Mouse (Mus musculus): Measurements from ENCODE around the gene Gk5. TPM values are rescaled to one million over a fixed set of nuclear protein-coding genes. Genes with fewer than 3 reads are reported as not detected.

The Gk5 gene
- polyA plus RNA-seq, 1 experiment: 0.62 TPM

DNA sequence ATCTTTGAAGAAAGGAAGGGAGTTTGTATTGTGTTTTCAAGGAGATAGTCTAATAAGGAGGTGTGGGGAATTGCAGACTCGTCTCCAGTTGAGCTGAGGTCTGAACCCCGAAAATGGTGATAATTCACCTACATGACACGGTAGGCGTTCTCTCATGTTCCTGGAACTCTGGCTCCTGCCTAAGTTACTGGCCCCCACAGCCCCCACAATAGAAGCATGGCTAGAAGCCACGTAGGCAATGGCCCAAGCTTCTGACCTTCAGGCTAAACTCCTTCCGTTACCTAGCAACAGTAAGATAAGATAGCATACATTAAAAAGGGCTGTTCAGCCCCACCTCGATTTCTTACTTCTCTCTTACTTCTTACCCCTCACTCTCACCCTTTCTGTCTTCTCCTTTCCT, 67.5 kb downstream of the Gk5 start:
- H3K27ac ChIP-seq (ENCODE audit: control insufficient read depth, insufficient read depth, low read depth, low read length, poor library complexity): no peak overlapping the region
- no peak for TF ChIP-seq CTCF (IDR thresholded peaks at IDR 0.05; ENCODE audit: control insufficient read depth, insufficient read depth, low read length)
- TF ChIP-seq POLR2A (IDR thresholded peaks at IDR 0.05; ENCODE audit: borderline replicate concordance, control insufficient read depth, low read depth, low read length): no peak
- no peaks in the 10 kb centered on the region for H3K4me1 ChIP-seq (ENCODE audit: control insufficient read depth, insufficient read depth, low read length)
- WGBS: 70% methylated on average over 7 of the region's 7 CpGs
- no peak overlapping the region for H3K4me3 ChIP-seq (replicated peaks; ENCODE audit: control insufficient read depth, low read depth, low read length)

DNA sequence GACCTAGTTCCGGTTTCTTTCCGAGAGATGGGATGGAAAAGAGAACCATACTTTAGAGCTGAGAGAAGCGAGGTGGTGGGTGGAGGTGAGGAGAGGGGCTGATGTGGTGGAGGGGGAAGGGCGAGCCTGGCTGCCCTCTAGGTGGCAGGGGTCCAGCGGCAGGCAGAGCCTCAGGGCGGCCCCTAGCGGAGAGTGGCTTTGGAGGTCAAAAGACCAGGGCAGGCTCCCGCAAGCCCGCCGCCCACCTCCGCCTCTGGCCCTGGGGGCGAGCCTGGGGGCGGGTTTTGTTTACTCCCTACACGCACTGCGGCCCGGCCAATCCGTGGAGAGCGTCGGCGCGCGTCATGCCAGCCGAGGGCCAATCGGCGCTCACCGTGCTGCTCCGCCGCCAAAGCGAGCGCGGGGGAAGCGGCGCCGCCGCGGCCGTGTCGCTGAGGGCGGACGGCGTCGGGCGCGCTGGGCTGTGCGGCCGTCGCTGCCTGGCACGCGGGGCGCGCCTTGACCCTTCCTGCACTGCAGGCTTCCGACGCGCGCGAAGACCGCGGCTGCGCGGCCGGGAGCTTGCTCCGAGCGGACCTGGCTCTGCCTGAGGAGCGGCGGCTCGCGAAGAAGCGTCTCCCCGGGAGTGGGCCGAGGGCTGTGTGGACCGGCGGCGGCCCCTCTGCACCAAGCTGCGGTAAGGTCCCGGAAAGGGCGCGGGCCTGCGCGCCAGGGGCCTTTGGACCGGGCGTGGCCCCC, 76.9 kb downstream of the Gk5 start, which contains the start of gene Tfdp2:
Gene Tfdp2, plus strand, starts transcription at position 391 of the 738 bp plus-strand sequence.
- WGBS: under 1% methylated on average over 81 of the region's 81 CpGs
- peak; percentile 22; the same call in 1 of the 2 replicates for TF ChIP-seq CTCF (IDR thresholded peaks at IDR 0.05; ENCODE audit: control insufficient read depth, insufficient read depth, low read length)
- TF ChIP-seq POLR2A (IDR thresholded peaks at IDR 0.05; ENCODE audit: borderline replicate concordance, control insufficient read depth, low read depth, low read length): peak; percentile 70; the same call in 1 of the 2 replicates
- peak within 1 kb of the TSS; percentile 87 for H3K27ac ChIP-seq (ENCODE audit: control insufficient read depth, insufficient read depth, low read depth, low read length, poor library complexity)
- no peaks in the 10 kb centered on the region; the same call in 1 of the 2 replicates for H3K4me1 ChIP-seq (ENCODE audit: control insufficient read depth, insufficient read depth, low read length)
- peak within 1 kb of the TSS; percentile 68 for H3K4me3 ChIP-seq (replicated peaks; ENCODE audit: control insufficient read depth, low read depth, low read length)

DNA sequence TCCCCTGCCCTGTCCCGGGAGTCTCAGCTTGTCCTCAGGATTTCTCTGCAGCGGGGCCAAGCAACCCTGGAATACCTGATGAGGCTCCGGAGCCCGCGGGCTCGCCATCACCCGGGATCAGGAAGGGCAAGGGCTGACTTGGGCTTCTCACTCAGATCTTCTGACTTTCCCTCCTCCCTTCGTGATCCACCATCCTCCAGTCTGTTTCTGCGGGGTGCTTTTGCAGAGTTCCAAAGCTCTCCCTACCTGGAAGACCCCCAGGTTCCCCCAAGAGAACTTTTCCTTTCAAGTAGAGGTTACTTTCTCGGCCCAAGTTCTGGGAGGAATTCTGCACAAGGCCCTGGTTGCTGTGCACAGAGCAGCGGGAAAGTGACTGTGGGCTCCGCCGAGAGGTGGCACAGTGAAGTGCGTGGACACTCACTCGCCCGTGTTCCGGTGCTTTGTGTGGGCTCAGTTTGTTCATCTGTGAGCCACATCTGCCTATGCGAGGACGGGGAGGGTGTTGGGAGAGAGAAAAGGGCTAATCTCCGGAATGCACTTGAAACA, 77.5 kb downstream of the Gk5 start:
- no peaks in the 10 kb centered on the region; the same call in 1 of the 2 replicates for H3K4me1 ChIP-seq (ENCODE audit: control insufficient read depth, insufficient read depth, low read length)
- WGBS: under 1% methylated on average over 20 of the region's 20 CpGs
- H3K4me3 ChIP-seq (replicated peaks; ENCODE audit: control insufficient read depth, low read depth, low read length): peak overlapping the region; percentile 68
- peak overlapping the region; percentile 87 for H3K27ac ChIP-seq (ENCODE audit: control insufficient read depth, insufficient read depth, low read depth, low read length, poor library complexity)
- TF ChIP-seq POLR2A (IDR thresholded peaks at IDR 0.05; ENCODE audit: borderline replicate concordance, control insufficient read depth, low read depth, low read length) (no peak), CTCF (IDR thresholded peaks at IDR 0.05; ENCODE audit: control insufficient read depth, insufficient read depth, low read length) (peak; percentile 22; the same call in 1 of the 2 replicates)

DNA sequence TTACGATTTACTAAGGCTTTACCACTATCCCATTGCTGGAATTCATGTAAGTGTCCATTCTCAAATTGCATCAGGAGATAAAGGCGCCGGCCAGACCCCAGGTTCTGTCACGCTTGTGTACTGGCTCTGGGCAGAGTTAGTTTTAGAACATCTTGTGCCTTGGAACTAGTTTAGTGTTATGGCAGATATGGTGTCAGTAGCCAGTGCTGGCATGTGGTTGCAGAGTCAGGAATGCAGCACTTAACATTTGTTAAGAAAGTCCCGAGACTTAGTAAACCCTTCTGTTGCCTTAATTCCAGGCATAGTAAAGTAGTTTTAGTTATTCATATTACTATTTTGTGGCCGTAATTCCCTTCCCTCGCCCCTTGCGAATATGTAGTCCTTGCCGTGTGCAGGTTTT, 78.6 kb downstream of the Gk5 start:
- Histone ChIP-seq H3K4me1 (ENCODE audit: control insufficient read depth, insufficient read depth, low read length) (no peaks in the 10 kb centered on the region; the same call in 1 of the 2 replicates), H3K4me3 (replicated peaks; ENCODE audit: control insufficient read depth, low read depth, low read length) (no peak overlapping the region), H3K27ac (ENCODE audit: control insufficient read depth, insufficient read depth, low read depth, low read length, poor library complexity) (no peak overlapping the region)
- WGBS: 88% methylated on average over 9 of the region's 9 CpGs
- TF ChIP-seq POLR2A (IDR thresholded peaks at IDR 0.05; ENCODE audit: borderline replicate concordance, control insufficient read depth, low read depth, low read length) (no peak), CTCF (IDR thresholded peaks at IDR 0.05; ENCODE audit: control insufficient read depth, insufficient read depth, low read length) (no peak)

DNA sequence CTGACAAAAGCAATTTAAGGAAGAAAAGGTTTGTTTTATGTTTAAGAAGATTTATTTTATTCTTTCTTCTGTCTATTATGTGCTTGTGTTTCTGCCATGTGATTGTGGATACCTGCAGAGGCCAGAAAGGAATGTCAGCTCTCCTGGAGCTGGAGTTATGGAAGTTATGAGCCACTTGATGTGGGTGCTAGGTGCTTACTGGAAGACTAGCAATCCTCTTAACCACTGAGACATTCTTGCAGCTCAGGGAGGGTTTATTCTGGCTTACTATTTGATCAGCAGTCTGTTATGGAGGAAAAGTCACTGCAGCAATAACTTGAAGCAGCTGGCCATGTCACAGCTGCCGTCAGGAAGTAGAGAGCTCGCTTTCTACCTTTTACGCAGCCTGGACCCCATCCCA, 84.5 kb downstream of the Gk5 start:
- no peak overlapping the region for H3K27ac ChIP-seq (ENCODE audit: control insufficient read depth, insufficient read depth, low read depth, low read length, poor library complexity)
- H3K4me3 ChIP-seq (replicated peaks; ENCODE audit: control insufficient read depth, low read depth, low read length): no peak overlapping the region
- no peak for TF ChIP-seq POLR2A (IDR thresholded peaks at IDR 0.05; ENCODE audit: borderline replicate concordance, control insufficient read depth, low read depth, low read length)
- TF ChIP-seq CTCF (IDR thresholded peaks at IDR 0.05; ENCODE audit: control insufficient read depth, insufficient read depth, low read length): no peak
- no peaks in the 10 kb centered on the region for H3K4me1 ChIP-seq (ENCODE audit: control insufficient read depth, insufficient read depth, low read length)
- WGBS: 91% methylated on average over 3 of the region's 3 CpGs

DNA sequence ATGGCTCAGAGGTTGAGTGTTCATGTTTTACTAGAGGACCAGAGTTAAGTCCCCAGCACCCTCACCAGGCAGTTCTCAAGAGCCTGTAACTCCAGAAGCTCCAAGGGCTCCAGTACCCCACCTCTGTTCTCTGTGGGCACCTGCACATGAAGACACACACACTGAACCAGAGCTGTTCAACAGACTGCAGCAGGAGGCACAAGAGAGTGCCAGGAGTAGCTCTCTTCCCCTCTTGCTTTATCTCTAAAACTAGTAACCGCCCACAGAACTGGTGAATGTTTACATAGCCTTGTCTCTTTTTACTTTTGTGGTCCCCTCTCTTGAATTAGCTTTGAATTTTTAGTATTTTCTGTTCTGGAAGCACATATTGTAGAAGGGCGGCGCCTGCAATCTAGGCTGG, 88.3 kb downstream of the Gk5 start:
- no peak for TF ChIP-seq CTCF (IDR thresholded peaks at IDR 0.05; ENCODE audit: control insufficient read depth, insufficient read depth, low read length)
- TF ChIP-seq POLR2A (IDR thresholded peaks at IDR 0.05; ENCODE audit: borderline replicate concordance, control insufficient read depth, low read depth, low read length): no peak
- H3K4me1 ChIP-seq (ENCODE audit: control insufficient read depth, insufficient read depth, low read length): no peaks in the 10 kb centered on the region
- H3K4me3 ChIP-seq (replicated peaks; ENCODE audit: control insufficient read depth, low read depth, low read length): no peak overlapping the region
- WGBS: 87% methylated on average over 3 of the region's 3 CpGs
- no peak overlapping the region for H3K27ac ChIP-seq (ENCODE audit: control insufficient read depth, insufficient read depth, low read depth, low read length, poor library complexity)

DNA sequence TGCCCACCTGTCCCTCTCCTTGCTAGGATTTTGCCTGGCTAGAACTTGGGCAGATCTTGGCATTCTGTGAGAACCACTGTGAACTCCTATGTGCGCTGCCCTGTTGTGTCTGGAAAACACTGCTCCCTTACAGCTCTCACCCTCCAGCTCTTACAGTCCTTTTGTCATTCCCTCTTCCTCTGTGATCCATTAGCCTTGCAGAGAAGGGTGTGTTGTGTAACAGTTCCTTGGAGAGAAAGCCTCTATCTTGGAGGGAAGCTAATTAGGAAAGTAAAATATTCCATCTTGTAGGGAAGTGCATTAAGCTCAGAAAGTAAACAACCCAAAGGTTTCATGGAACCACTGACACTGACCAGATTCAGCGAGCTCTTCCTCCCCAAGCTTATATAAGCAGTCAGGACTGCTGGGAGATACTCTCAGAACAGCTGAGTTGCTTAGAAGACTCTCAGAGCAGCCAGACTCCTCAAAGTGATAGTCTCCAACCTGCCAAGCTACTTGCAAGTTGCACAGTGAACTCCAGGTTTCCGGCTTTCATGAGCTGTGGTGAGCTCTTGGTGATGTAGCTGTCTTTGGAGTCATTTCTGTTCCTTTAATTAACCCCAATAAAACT, 94.0 kb downstream of the Gk5 start:
- Histone ChIP-seq H3K4me3 (replicated peaks; ENCODE audit: control insufficient read depth, low read depth, low read length) (no peak overlapping the region), H3K27ac (ENCODE audit: control insufficient read depth, insufficient read depth, low read depth, low read length, poor library complexity) (no peak overlapping the region), H3K4me1 (ENCODE audit: control insufficient read depth, insufficient read depth, low read length) (no peaks in the 10 kb centered on the region)
- TF ChIP-seq CTCF (IDR thresholded peaks at IDR 0.05; ENCODE audit: control insufficient read depth, insufficient read depth, low read length) (no peak), POLR2A (IDR thresholded peaks at IDR 0.05; ENCODE audit: borderline replicate concordance, control insufficient read depth, low read depth, low read length) (no peak)
- WGBS: 91% methylated on average over 3 of the region's 3 CpGs

DNA sequence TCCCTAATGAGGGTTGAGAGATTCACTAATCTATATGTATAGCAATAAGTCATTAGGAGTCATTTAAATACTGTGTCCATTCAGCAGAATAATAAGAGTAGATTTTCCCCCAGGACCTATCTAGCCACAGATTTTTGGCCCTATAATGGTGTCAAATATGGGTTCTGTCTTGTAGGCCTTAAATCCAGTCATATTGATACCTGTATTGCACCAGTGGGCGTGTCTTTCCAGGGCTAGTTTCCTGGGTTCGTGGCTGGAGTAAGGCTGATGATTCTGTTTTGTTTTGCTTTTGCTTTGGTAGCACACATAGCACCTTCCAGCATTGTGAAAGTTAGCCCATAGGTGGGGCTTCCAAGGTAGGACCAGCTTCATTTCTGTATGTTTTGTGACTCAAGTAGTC, 95.0 kb downstream of the Gk5 start:
- TF ChIP-seq POLR2A (IDR thresholded peaks at IDR 0.05; ENCODE audit: borderline replicate concordance, control insufficient read depth, low read depth, low read length) (no peak), CTCF (IDR thresholded peaks at IDR 0.05; ENCODE audit: control insufficient read depth, insufficient read depth, low read length) (no peak)

More for the DNA sequence above, 95.0 kb downstream of the Gk5 start:
- no peak overlapping the region for H3K27ac ChIP-seq (ENCODE audit: control insufficient read depth, insufficient read depth, low read depth, low read length, poor library complexity)
- WGBS: 84% methylated on average over 2 of the region's 2 CpGs
- no peaks in the 10 kb centered on the region for H3K4me1 ChIP-seq (ENCODE audit: control insufficient read depth, insufficient read depth, low read length)
- no peak overlapping the region for H3K4me3 ChIP-seq (replicated peaks; ENCODE audit: control insufficient read depth, low read depth, low read length)

All from bone marrow, adult 2 months (tissue).